Mouse (Mus musculus) heart, postnatal 10 days (tissue): ENCODE measurements around the gene Pcyt1a. TPM values are rescaled to one million over a fixed set of nuclear protein-coding genes. Genes with fewer than 3 reads are reported as not detected.

Experiments used
- DNase-seq, 2 experiments: peaks; one replicate each; pipeline ENCODE4 v3.0.0; 2021
- intact Hi-C: fragments of 180-260 bp; cut with DNase I; formaldehyde crosslinking; loops from one replicate; pipeline ENCODE4 v1.15.1; 2025
- total RNA-seq, 2 experiments: library from RNA; stranded (reverse); gene quantifications; 2 replicates each; pipeline ENCODE4 v1.2.3; 2021

The Pcyt1a gene
- total RNA-seq, 2 experiments from 2014 or later = 98.6 to 107 TPM

DNA sequence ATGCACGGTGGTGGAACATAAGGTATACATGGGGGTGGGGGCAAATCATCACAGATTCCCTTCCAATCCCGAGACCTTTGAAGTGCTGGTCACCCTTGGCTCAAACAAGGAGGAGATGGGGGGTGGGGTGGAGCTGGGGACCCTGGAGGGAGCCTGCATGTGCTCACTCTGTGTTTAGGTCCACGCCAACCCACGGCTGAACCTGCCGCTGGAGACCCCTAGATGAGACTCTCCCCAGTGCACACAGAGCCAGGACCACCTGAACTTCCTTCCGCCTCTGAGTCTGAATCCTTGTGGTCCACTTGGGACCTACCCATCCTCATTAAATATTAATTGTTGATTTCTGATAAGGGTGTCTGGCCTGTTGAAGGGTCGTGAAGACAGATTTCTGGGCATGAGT, 76.1 kb downstream of the Pcyt1a start:
- intact Hi-C loops = loop anchor here (2.0 to 5.0 kb wide), 2 partner anchors 130 to 176 kb away; no protein-coding TSS in a partner anchor

DNA sequence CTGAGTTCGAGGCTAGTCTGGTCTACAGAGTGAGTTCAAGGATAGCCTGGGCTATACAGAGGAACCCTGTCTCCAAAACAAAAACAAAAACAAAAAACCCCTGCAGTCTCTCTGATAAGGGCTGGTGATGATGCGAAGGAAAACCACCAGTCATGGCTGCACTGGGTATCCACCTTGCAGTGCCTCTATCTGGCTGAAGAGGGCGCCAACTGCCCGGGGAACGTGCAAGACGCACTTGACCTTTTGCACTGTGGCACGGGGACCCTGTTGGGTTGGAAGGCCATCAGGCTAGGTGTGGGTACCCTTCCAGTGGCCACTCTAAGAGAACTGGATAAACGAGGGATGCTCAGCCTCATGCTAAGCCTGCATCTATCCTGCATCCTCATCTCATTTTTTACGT, 76.7 kb downstream of the Pcyt1a start:
- DNase-seq = peak; percentile 67 to 81
- intact Hi-C loops = loop anchor here (2.0 to 5.0 kb wide), 2 partner anchors 130 to 175 kb away; no protein-coding TSS in a partner anchor

More for the DNA sequence above, 76.1 kb downstream of the Pcyt1a start:
- DNase-seq = no peak

- no peak for DNase-seq
- intact Hi-C loops = loop anchor here (2.0 to 5.0 kb wide), 2 partner anchors 103 to 129 kb away; no protein-coding TSS in a partner anchor
Measured at GRCm38 (mm10) chr16:32508035-32508434, 77.3 kb downstream of the Pcyt1a start.

DNA sequence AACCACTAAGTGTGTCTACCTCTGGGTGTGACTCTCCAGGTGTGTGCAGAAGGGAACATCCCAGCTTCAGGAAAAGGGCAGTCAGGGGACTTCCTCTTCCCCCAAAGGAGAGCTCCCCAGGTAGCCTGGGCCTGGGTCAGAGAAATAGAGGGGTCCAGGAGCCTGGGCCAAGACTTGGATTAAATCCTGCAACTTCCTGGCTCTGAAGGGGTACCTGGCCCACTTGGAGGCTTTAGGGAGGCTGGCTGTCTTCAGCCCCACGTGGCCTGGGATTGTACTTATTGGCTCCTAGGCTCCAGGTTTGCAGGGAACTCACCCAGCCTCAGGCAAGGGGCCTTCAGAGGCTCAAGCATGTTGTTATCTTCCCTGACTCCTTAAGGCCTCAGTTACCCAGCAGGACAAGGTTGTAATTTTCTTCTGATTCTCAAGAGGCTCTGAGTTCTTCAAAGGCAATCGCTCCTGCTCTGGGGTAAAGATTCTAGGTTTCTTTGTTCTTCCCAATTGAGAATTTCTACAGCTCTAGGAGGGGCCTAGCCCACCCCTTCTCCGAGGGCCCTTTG, 77.9 kb downstream of the Pcyt1a start:
- intact Hi-C loops = loop anchor here (2.0 to 5.0 kb wide), 2 partner anchors 102 to 129 kb away; no protein-coding TSS in a partner anchor

DNA sequence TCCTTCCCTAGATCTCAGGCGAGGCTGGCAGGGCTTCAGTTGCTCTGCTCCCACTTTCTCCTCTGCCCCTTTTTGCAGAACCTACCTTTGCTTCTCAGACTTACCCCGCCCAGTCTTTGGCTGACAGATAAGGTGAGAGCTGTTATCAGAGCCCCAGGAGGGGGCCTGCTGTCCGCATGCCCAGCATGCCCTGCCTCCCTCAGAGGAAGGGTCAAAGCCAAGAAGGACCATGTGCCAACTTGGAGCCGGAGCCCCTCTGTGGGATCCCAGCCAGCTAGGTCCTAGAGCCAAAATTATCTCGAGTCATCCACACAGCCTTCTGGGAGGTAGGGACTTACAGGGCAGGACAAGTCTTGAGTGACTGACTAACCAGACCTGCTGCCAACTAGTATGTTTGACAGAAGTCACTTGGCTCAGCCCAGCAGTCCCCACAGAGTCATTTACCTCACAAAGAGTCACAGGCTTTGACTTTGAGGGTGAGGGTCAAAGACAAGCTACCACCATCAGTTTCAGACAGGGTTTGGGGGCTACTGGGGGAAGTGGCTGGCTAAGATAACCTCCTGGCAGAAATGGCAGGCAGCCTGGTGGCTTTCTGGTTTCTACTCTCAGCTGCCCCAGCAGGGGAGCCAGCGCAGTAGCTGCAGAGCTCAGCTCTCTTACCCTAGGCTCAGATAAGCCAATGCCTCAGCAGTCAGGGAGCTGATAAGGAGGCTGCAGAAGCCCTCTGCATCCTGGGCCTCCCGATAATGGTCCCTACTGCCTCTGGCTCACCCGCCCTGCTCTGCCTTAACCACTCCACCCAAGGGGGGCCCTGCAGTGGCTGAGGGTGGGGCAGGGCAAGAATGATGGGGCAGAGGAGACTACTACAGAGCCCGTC, 78.6 kb downstream of the Pcyt1a start:
- intact Hi-C loops = loop anchor here (2.0 to 5.0 kb wide), 2 partner anchors 101 to 128 kb away; no protein-coding TSS in a partner anchor
- DNase-seq = peak; percentile 49 to 79

More for the DNA sequence above, 77.9 kb downstream of the Pcyt1a start:
- no peak for DNase-seq

- intact Hi-C loops = no loop called here
Measured at GRCm38 (mm10) chr16:32510399-32511337, 79.9 kb downstream of the Pcyt1a start.

GRCm38 (mm10) chr16:32511338-32511734, 80.6 kb downstream of the Pcyt1a start:
- intact Hi-C loops = no loop called here
- DNase-seq = no peak

More at GRCm38 (mm10) chr16:32510399-32511337, 79.9 kb downstream of the Pcyt1a start:
- DNase-seq = no peak

GRCm38 (mm10) chr16:32511827-32512490, 81.2 kb downstream of the Pcyt1a start:
- no peak for DNase-seq
- intact Hi-C loops = no loop called here

- no peak for DNase-seq
- intact Hi-C loops = no loop called here
Measured at GRCm38 (mm10) chr16:32512921-32513320, 82.2 kb downstream of the Pcyt1a start.

- no peak for DNase-seq
- intact Hi-C loops = no loop called here
Measured at GRCm38 (mm10) chr16:32513401-32513800, 82.7 kb downstream of the Pcyt1a start.

DNA sequence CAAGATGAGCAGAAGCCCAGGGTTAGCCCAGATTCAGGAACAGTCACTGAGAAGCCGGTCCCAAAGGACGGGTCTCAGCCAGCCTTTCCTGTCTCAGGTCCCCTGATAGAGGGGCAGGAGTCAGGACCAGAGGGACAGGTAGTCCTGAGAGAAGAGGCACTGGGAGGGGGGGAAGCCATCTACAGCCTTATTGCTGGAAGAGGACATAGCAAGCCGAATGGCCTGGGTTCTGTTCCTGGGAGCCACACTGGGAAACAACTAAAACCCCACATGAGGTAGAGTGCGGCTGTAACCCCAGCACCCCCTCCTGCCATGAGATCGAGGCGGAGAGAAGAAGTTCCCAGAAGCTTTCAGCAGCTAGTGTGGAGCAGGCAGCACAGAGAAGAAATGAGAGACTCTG, 83.2 kb downstream of the Pcyt1a start:
- intact Hi-C loops = no loop called here
- no peak for DNase-seq

DNA sequence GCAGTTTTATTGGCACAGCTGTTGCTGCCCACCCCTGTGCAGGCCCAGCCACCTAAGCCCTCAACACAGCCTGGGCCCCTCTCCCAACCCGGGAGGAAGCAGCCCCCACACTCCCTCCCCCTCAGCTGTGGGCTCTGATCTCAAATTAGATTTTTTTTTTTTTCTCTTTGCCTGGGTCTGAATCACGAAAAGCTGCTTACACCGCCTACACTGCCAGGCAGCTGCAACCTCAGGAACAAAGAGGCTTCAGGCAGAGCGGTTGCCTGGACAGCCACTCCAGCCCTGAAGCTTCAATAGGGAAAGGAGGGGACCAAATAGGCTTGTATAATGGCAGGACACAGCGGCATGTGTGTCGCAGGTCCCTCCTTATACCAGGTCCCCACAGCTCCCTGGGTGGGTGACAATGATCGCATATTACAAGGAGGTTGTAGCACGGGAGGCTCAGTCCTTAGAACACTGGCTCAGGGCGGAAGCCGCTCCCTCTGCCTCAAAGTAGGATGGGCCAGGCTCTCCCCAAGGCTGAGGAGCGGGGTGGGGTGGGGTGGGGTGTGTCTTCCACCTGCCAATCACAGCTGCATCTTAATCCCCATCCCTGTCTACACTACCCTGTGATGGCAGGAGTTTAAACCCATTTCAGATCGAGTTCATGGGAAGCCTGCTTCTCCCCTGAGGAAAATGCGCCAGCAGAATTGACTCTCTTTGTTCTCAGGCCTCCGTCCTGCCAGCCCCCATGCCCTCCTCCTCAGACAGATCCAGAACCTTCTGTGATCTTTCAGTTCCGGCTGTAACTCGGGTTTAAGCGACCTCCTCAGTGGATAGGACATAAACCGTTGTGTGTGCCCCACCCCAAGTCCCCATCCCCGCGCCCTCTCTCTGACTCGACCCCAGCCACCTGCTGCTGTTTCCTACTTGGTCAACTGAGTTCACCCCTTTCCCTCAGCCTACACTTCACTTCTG, 85.6 kb downstream of the Pcyt1a start:
- intact Hi-C loops = no loop called here
- DNase-seq = no peak

- no peak for DNase-seq
- intact Hi-C loops = no loop called here
Measured at GRCm38 (mm10) chr16:32517785-32518481, 87.2 kb downstream of the Pcyt1a start.

GRCm38 (mm10) chr16:32519656-32520371, 89.1 kb downstream of the Pcyt1a start:
- intact Hi-C loops = loop anchor here (5.0 kb wide), 1 partner anchor 92 kb away; no protein-coding TSS in a partner anchor
- no peak for DNase-seq

- DNase-seq = no peak
- intact Hi-C loops = loop anchor here (5.0 kb wide), 1 partner anchor 92 kb away; no protein-coding TSS in a partner anchor
Measured at GRCm38 (mm10) chr16:32520372-32520748, 89.6 kb downstream of the Pcyt1a start.

- DNase-seq = peak in 1 of 2 experiments; percentile 35
- intact Hi-C loops = loop anchor here (5.0 kb wide), 1 partner anchor 90 kb away; no protein-coding TSS in a partner anchor
Measured at GRCm38 (mm10) chr16:32522578-32523194, 92.0 kb downstream of the Pcyt1a start.
